Mouse (Mus musculus) A20 (cell line): ENCODE measurements around the gene Psg28.
"Not testable (repeated sequence)": the region's sequence is repeated elsewhere in the genome, so short reads cannot be mapped to it uniquely, and the experiment has no call there.

ENCODE experiments used
- DNase-seq: peaks from one replicate; pipeline ENCODE4 v3.0.0-alpha.2; 2011; ENCODE audit warnings: low read depth, low spot score

Psg28 gene

DNA sequence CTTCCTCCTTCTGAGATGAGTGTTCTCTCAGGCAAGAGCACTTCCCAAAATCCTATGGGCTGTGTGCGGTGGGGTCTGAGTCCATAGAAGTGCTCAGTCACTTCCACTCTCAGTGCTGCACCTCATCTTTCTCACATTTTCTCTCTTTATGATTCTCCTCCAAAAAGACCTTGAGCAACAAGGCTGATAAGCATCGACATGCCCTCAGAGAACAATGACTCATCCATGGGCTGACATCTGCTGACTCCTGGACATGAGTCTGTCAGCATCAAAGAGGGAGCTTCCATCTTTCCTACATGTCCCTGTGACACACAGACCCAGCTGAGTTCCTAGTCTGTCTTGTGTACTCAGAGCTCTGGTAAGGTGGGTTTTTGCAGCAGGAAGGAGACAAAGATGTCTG, at the start of gene Psg28:
TSS of gene Psg28 (minus strand) at position 101 of the 400 bp plus-strand sequence.
- not testable (repeated sequence) for DNase-seq

DNA sequence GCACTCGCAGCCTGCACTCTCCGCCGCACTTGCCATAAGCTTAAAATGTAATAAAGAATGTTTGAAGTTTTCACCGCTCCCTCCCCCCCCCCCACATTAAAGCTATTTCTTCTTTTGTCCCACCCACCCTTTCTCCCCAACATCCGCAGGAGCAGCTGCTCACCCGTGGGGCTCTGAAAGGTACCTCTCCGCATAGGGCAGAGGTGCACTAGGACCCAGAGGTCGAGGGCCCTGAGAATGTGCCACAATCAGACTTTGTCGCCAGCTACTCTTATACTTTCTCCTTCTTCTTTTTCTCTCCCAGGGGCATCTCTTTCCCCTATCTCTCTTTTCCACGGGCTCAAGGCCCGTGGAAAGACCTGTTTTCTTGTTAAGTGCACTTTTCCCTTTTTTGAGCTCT, 28.4 kb downstream of the Psg28 start:
- DNase-seq: no peak

DNA sequence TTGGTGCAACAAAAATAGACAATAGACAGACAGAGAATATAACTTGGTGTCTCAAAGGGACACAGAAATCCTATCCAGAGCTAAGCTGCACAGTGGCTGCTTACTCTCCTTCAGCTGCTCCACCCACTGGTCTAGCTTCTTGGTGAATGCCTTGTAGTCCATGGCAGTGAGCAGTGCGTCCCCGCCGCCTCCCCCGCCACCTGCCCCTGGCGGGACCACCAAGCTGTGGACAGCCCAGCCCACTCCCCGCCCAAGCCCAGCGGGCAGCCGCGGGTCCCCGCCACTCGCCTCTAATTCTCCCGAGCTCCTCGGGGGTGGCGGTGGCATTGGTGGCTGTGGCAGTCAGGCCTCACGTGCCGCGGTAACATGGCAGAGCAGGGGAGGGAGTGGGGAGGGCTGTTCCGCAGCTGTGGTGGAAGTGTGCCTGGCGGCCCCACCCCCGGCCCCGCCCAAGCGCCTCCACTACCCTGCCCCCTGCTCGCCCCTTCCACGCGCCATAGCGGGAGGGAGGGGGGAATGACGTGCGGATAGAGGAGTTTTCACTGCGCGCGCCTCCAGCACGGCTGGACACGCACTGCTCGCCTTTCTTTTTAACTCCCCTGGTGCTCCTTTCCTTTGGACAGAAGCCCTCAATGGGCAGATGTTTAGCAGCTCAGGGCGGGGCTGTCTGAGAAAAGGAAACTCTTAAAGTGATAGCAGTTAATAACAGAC, 29.2 kb downstream of the Psg28 start:
- DNase-seq: no peak

DNA sequence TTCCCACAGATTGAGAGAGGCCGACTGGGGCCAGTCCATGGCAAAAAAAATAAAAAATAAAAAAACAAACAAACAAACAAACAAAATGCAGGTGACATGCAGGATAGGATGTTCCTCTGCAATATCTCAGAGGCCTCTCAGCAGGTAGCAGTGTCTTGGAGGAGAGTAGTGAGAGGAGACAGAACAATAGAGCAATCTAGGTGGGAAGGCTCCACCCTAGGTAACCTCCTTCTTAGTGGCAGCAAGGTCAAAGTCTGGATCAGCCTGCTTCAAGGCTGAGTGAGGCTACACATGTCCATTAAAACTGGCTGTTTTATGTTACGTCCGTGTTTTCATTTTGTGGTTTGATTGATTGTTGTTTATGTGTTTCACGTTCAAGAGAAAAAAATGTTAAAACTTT, 40.4 kb downstream of the Psg28 start:
- DNase-seq: not testable (repeated sequence)

DNA sequence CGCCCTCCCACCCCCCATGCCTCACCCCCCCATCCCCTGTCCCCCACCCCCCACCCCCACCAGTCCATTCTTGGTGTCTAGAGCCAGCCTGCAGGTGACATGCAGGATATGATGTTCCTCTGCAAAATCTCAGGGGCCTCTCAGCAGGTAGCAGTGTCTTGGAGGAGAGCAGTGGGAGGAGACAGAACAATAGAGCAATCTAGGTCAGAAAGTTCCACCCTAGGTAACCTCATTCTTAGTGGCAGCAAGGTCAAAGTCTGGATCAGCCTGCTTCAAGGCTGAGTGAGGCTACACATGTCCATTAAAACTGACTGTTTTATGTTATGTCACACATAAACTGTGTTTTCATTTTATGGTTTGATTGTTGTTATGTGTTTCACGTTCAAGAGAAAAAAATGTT, 53.5 kb downstream of the Psg28 start:
- no peak for DNase-seq
